Mouse (Mus musculus): ENCODE data around the gene Sik1. TPM values are rescaled to one million over a fixed set of nuclear protein-coding genes. Genes with fewer than 3 reads are reported as not detected.
A peak's percentile ranks its signal among the peaks of the same experiment; 100 is the strongest.

Gene Sik1
- 10 to 100 TPM; 12.4 to 15.4 TPM for total RNA-seq (2021)
- long read RNA-seq, experiment 1, full-length matches to known transcripts = 1 of 1 reads
- long read RNA-seq, experiment 1, partial matches to known transcripts = 0 of 1 reads
- long read RNA-seq, experiment 1, other reads (novel, unspliced or antisense) = 0 of 1 reads
- long read RNA-seq, experiment 2, full-length matches to known transcripts = 1 of 3 reads
- long read RNA-seq, experiment 2, partial matches to known transcripts = 1 of 3 reads
- long read RNA-seq, experiment 2, other reads (novel, unspliced or antisense) = 1 of 3 reads

DNA sequence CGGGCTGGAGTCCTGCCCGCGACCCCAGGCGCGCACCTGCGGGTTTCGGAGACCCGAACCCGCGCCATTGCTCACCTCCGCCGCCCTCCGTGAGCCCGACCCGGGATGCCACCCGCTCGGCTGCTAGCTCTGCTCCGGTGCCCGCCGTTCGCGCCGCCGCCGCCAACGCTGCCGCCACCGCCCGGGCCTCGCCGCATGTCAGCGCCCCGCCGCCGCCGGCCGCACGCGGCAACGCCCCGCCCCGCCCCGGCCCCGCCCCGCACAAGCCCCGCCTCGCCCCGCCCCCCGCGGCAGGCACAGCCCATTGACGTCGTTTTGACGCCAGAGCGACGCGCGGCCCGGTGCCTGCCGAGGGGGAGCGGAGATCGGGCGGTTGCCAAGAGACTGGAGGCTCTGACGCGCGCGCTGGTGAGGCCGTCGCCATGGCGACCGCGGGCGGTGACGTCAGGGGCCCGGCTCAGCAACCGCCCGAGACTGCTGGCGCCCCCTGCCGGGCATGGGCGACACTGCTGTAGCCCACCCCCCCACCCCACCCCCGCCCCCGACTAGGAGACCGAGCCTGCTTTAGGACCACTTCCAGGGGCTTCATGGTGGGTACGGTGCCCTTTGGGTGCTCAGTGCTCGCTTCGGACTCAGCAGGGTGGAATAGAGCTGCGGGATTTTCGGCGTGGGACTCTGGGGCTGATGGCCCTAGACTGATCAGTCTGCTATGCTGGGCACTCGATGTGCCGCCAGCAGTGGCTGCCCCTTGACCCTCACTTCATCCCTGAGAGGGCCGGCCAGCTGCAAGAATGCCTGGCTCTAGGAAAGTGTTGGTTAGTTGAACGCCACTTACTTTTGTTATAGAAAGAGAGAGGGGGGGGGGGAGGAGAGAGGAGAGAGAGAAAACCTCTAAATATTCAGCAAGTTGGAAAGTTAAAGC, at the start of gene Sik1:
Gene Sik1, minus strand, starts transcription at position 208 of the 922 bp plus-strand sequence.
- DNase-seq (ENCODE audit: low spot score in 2 of 2) = peak; percentile 97 to 99
- peak within 1 kb of the TSS; percentile 91 for H3K27ac ChIP-seq
- peak; percentile 90 for TF ChIP-seq CTCF (conservative IDR thresholded peaks at IDR 0.05)
- peak within 1 kb of the TSS; percentile 71 for H3K4me3 ChIP-seq

DNA sequence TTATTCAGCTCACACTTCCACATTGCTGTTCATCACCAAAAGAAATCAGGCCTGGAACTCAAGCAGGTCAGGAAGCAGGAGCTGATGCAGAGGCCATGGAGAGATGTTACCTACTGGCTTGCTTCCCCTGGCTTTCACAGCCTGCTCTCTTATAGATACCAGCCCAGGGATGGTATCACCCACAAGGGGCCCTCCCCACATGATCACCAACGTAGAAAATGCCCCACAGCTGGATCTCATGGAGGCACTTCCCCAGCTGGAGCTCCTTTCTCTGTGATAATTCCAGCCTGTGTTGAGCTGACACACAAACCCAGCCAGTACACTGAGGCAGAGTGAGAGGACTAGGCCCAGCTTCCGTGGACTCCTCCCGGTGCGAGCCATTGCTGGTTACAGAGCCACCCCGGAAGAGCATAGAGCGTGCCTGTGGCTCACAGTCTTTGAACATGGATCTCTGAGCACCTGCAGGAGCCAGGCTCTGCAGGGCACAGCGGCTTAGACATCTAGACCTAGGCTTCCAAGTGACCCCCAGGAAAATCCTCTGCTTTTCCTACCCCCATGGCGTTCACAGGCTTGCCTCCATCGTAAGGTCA, 49.7 kb upstream of the Sik1 start:
- no peak for DNase-seq (ENCODE audit: low spot score in 2 of 2)
- no peak overlapping the region for H3K4me3 ChIP-seq
- TF ChIP-seq CTCF (conservative IDR thresholded peaks at IDR 0.05) = no peak
- peak overlapping the region; percentile 73 for H3K27ac ChIP-seq

DNA sequence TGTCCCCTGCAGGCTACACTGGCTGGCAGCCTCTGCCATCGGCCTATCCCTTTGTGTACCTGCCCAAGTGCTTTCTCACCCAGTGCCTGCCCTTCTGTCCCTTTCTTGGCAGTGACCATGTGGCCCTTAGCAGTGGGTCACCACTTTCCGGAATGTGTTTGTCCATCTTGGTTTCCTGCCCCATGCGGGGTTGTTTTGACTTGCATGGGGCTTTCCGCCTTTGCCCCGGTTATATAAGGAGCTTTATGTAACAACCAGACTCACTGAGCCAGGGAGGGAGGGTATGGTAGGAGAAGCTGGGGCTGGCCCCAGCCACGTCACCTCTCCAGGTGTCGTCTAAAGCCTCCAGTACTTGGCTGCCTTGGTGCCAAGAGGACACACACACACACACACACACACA, 48.4 kb upstream of the Sik1 start:
- DNase-seq (ENCODE audit: low spot score in 2 of 2) = no peak
- no peak overlapping the region for H3K4me3 ChIP-seq
- no peak for TF ChIP-seq CTCF (conservative IDR thresholded peaks at IDR 0.05)
- no peak overlapping the region for H3K27ac ChIP-seq

DNA sequence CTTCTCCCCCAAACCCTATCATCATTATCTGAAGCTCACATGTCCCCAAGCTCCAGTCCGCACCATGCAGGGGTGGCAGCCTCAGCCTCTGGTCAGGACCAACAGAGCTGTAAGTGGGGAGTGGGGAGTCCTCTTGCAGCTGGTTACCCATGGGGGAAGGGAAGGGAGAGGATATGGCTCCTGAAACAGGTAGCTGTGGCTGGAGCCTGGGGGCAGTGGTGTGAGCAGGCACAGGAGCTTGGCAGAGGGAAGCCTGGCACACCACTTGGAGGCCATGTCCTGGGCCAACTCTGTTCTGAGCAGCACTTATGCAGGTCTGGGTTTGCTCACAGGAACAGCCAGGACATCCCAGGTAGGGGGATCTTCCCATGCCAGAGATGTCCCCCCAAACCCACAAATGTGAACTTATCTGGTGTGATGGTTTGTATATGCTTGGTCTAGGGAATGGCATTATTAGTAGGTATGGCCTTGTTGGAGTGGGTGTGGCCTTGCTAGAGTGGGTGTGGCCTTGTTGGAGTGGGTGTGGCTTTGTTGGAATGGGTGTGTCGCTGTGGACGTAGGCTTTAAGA, 47.1 kb upstream of the Sik1 start:
- no peak for TF ChIP-seq CTCF (conservative IDR thresholded peaks at IDR 0.05)
- Histone ChIP-seq H3K4me3 (no peak overlapping the region), H3K27ac (no peak overlapping the region)
- no peak for DNase-seq (ENCODE audit: low spot score in 2 of 2)

DNA sequence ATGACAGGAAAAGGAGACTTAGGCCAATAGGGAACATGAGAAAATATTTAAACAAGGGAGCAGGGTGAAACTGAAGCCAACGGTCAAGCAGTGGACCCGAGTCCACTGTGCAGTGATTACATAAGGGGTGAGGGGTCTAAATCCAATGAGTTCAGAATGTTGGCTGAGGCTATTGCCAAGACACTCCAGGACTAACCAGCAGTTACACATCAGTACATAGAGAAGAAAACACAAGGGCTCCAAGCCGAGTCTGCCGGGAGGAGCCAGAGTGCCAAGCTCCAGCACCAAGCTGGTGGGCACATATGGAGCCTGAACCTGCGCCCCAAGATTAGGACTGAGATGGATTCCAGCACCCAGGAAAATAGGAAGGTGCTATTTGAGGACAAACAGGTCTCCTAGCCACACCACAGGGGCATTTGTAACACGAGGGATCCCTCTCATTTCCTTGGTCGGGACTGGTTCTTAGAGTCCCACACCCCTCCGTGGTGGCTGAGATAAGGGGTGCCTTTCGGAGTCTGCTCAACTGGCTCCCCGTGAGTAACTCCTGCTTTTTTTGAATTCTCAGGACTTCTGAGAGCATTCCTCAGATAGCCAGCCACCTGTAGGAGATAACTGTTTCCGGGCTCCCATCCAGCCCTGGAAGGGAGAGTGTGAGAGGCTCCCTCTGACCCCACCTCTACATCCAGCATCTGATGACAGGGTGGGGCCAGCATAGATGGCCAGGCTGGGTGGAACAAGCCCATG, 46.0 kb upstream of the Sik1 start:
- DNase-seq (ENCODE audit: low spot score in 2 of 2) = no peak
- H3K27ac ChIP-seq = no peak overlapping the region
- no peak overlapping the region for H3K4me3 ChIP-seq
- no peak for TF ChIP-seq CTCF (conservative IDR thresholded peaks at IDR 0.05)

DNA sequence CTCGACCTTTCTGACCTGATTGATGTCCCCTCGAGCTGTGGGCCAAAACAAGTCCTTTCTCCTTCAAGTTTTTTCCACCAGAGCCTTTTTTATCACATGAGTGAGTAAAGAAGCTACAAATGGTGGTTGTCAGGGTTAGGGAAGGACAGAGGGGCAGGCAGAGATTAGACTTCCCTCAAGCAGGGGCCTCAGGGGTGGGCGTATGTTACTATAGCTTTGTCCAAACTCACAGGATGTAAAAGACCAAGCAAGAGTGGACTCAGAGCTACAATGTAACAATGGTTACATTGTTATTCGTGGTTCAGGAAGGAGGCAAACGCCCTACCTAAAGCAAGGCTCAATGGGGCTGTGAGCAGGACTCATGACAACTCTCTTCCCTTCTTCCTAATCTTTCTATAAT, 43.3 kb upstream of the Sik1 start:
- Histone ChIP-seq H3K4me3 (no peak overlapping the region), H3K27ac (no peak overlapping the region)
- TF ChIP-seq CTCF (conservative IDR thresholded peaks at IDR 0.05) = no peak
- no peak for DNase-seq (ENCODE audit: low spot score in 2 of 2)

DNA sequence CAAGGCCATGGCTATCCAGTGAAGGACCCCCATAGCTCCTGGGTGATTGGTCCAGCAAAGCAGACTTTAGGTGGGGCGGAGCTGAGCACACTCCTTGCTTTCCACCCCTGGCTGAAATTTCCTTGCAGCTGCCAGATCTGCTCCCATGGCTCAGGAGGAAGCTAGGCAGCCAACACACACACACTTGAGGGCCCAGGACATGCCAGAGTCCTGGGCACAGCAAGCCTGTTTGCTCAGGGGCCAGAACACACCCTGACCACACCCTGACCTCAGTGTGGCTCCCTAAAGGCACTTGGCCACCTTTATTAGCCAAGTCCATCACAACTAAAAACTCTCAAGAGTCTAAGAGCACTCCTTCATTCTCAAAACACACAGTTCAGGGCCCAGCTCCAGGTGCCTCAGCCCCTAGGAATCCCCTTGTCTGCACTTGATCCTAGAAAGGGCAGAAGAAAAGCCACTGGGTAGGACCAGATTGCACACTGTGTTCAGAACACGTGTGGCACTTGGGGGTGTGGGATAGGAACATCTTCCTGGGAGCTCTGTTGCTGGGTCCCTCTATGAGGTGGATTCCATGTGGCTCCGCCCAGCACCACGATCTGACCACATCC, 41.7 kb upstream of the Sik1 start:
- no peak for DNase-seq (ENCODE audit: low spot score in 2 of 2)
- TF ChIP-seq CTCF (conservative IDR thresholded peaks at IDR 0.05) = no peak
- H3K27ac ChIP-seq = no peak overlapping the region
- H3K4me3 ChIP-seq = no peak overlapping the region

DNA sequence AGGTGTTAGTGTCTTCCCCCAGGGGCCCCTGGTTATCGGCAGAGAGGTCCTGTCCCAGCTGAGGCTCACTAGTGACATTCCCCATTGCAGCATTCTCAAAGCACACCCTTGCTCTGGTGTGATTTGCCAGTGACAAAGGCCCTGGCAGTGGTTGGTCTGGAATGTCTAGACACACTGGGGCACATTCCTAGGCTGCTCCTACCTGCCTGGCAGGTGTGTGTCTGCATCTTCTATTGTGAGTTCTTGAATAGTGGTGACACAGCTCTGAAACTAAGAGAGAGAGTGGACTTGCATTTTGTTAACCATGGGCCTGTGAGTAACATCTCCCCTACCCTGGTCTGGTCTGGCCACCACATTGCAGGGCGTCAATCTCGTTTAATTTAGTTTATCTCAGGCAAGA, 41.1 kb upstream of the Sik1 start:
- no peak for DNase-seq (ENCODE audit: low spot score in 2 of 2)
- Histone ChIP-seq H3K4me3 (no peak overlapping the region), H3K27ac (no peak overlapping the region)
- TF ChIP-seq CTCF (conservative IDR thresholded peaks at IDR 0.05) = no peak

DNA sequence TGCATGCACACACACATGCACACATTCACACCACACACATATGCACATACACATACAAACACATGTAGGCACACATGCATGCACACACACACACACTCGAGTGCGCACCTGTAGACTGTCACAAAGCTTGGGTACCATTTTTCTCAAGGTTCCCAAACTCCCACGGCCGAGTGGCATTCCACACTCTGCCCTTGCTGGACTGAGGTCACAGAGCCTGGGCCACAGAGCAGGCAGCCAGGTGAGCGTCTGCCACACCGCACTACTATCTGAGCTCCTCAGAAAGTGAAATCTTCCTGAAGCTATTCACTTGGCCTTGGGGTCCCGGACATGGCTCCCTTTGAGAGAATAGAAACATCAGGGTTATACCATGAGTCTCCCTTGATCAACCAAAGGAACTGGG, 40.7 kb upstream of the Sik1 start:
- Histone ChIP-seq H3K27ac (no peak overlapping the region), H3K4me3 (no peak overlapping the region)
- no peak for TF ChIP-seq CTCF (conservative IDR thresholded peaks at IDR 0.05)
- DNase-seq (ENCODE audit: low spot score in 2 of 2) = no peak

DNA sequence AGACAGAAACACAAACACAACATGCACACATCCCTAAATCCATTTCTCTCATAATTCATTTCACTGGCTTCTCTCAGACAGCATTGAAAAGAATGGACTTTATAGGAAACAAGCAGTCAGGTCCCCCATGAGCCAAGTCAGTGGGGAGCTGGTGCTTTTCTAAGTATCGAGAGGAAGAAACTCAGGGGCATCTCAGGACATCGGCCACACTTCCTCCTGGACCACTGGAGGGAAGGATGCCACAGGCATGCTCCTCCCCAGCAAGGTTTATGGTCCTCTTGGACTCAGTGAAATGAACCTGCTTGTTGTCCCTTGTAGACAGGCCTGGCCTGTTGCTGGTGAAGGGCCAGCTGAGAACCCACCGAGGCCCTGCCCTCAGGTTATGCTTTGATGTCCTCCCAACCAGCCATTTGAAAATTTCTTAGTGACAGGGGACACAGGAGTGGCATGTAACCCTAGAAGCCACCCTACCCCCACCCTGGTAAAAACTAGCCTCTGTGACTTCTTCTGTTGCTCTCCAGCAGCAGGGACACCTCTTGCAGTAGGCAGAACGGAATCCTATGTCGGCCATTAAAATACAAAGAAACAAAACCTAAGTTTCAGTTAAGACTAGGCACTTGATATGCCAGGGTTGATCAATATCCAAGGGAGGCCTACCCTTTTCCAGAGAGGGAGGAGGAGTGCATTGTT, 37.9 kb upstream of the Sik1 start:
- no peak overlapping the region for H3K27ac ChIP-seq
- H3K4me3 ChIP-seq = no peak overlapping the region
- DNase-seq (ENCODE audit: low spot score in 2 of 2) = no peak
- no peak for TF ChIP-seq CTCF (conservative IDR thresholded peaks at IDR 0.05)

DNA sequence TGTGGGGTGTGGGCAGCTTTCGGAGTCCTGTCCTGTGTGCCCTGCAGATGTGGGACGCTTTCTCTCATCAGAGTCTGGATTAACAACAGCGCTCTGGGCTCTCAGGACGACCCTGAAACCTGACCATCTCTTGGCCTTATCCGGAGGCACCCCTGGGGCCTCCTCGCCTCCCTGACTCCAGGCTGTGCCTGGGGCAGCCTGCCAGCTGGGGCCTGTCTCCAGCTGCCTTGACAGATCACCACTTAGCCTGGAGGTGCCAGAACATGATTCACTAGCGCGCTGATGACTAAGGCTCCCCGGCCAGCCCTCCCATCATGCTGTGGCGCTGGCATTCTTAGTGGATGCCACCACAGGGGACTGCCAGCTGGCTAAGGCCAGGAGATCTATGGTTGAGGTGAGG, 37.1 kb upstream of the Sik1 start:
- Histone ChIP-seq H3K4me3 (no peak overlapping the region), H3K27ac (no peak overlapping the region)
- peak; percentile 47 to 52 for DNase-seq (ENCODE audit: low spot score in 2 of 2)
- TF ChIP-seq CTCF (conservative IDR thresholded peaks at IDR 0.05) = no peak

Data from layer of hippocampus, adult 2 months (tissue).